Mouse (Mus musculus): ENCODE data around the gene Vps37c. TPM values are rescaled to one million over a fixed set of nuclear protein-coding genes. Genes with fewer than 3 reads are reported as not detected.

Vps37c gene
- polyA plus RNA-seq, 1 experiment from 2014 or later = 29.3 TPM

DNA sequence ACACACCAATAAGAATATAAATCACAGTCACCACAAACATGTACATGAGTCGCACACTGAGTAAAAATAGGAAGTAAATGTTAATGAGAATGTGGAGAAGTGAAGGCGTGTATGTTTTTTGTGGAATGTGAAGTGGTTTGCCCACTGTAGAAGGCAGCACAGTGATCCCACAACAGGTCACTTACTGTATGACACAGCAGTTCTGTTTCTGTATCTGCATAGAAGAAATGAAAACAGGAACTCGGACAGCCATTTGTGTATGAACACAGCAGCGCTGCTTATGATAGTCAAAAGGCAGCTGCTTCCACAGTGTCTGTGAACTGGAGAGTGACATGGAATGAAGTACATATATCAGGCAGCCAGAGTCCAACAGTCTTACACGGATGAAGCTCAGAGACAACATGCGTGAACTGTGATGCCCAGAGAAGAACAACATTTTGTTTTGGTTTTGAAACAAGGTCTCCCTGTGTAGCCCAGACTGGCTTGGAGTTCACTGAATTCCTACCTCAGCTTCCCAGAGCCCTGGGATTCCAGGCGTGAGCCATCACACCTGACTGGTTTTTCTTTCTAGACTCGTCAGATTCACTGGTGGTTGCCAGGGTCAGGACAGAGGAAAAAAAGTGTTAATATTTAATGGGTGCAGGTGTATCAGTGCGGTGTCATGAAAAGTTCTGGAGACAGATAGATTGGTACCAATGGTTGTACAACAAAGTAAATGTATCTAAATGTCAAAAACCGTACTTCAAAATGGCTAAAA, 5.6 kb downstream of the Vps37c start:
- no peak overlapping the region for H3K4me2 ChIP-seq (ENCODE audit: low read depth, low read length)
- H3K27ac ChIP-seq (ENCODE audit: low read length) = no peak overlapping the region
- no peak overlapping the region for H3K9ac ChIP-seq (ENCODE audit: low read length)
- no peaks in the 10 kb centered on the region for H3K9me3 ChIP-seq (replicated peaks; ENCODE audit: control insufficient read depth, low read length)
- H3K36me3 ChIP-seq (ENCODE audit: control insufficient read depth, insufficient read depth) = no peaks in the 10 kb centered on the region
- 78% methylated on average over 10 of the region's 10 CpGs for WGBS
- ATAC-seq (replicated peaks; ENCODE audit: extremely low read depth, insufficient read depth, low FRiP score) = no peak
- H3K4me1 ChIP-seq (ENCODE audit: control insufficient read depth, insufficient read depth, low read length) = peaks cover 56% of the 10 kb centered on the region
- no peak overlapping the region for H3K4me3 ChIP-seq (ENCODE audit: low read length)
- H3K27me3 ChIP-seq (ENCODE audit: control insufficient read depth, insufficient read depth, low read length) = no peaks in the 10 kb centered on the region

DNA sequence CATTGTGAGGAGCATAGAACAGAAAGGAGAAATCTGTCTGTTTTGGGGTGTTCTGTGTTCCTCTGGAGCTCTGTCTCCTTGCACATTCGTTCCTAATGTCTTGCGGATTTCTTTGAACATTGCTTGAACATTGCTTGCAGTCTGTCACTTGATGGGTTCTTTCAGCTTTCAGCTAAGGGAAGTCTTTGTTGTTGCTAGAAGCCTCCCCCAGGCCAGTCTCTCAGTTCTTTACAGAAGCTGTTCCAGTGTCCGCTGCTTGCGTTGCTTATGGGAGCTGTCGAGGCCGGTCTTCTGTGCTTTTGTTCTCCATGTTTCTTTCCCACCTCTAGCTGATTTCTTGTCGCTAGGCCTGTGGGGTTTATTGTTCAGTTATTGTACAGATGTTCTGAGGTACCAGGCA, 7.3 kb downstream of the Vps37c start:
- ATAC-seq (replicated peaks; ENCODE audit: extremely low read depth, insufficient read depth, low FRiP score) = no peak
- WGBS = 52% methylated on average over 7 of the region's 7 CpGs
- Histone ChIP-seq H3K4me3 (ENCODE audit: low read length) (no peak overlapping the region), H3K27ac (ENCODE audit: low read length) (peak overlapping the region; percentile 35; the same call in 1 of the 2 replicates), H3K4me1 (ENCODE audit: control insufficient read depth, insufficient read depth, low read length) (peaks cover 53% of the 10 kb centered on the region), H3K4me2 (ENCODE audit: low read depth, low read length) (peak overlapping the region; percentile 2; the same call in 1 of the 2 replicates), H3K36me3 (ENCODE audit: control insufficient read depth, insufficient read depth) (no peaks in the 10 kb centered on the region), H3K9me3 (replicated peaks; ENCODE audit: control insufficient read depth, low read length) (no peaks in the 10 kb centered on the region), H3K9ac (ENCODE audit: low read length) (0 out of 2 replicates have a peak overlapping the region, but pooled peaks have one; percentile 20), H3K27me3 (ENCODE audit: control insufficient read depth, insufficient read depth, low read length) (no peaks in the 10 kb centered on the region)

DNA sequence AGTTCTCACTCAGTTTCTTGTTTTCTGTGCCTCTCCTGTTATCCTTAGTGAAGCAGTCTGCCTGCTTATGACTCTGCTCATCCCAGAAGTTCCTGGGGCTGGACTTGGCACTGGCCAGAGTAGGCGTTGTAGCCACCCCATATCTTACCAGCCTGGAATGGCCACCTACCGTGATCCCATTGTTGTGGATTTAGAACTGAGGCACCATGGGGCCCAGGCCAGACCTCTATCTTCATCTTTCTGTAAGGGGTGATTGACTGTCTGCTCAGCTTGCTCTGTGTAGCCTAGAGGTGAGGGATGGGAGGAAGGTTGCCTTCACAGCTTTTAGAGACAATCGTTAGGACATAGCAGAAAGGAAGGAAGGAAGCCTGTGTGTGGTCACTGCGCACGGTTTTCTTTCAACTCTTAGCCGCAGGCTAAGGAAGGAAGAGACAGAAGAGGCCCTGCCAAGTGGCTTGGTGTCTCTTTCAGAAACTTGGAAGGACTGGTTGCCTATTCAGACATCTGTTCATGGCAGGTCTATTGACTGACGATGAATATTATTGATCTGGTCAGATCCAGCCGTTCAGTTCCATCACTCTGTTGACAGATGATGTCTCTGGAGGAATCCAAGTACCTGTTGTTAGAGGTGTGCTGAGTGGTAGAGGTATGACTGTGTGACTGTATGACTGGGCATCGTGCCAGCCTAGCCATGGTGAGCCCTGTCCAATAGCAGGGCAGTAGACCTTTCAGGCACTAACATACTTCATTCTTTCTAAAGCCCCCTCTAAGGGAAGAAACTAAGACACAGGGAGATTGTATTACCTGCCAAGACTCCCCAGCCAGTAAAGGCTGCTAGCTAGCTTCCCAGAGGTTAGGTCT, 9.8 kb downstream of the Vps37c start:
- no peak overlapping the region for H3K4me2 ChIP-seq (ENCODE audit: low read depth, low read length)
- H3K27me3 ChIP-seq (ENCODE audit: control insufficient read depth, insufficient read depth, low read length) = no peaks in the 10 kb centered on the region
- H3K4me3 ChIP-seq (ENCODE audit: low read length) = no peak overlapping the region
- H3K4me1 ChIP-seq (ENCODE audit: control insufficient read depth, insufficient read depth, low read length) = peaks cover 58% of the 10 kb centered on the region
- H3K27ac ChIP-seq (ENCODE audit: low read length) = peak overlapping the region; percentile 24
- H3K36me3 ChIP-seq (ENCODE audit: control insufficient read depth, insufficient read depth) = no peaks in the 10 kb centered on the region
- WGBS = 66% methylated on average over 9 of the region's 9 CpGs
- no peak for ATAC-seq (replicated peaks; ENCODE audit: extremely low read depth, insufficient read depth, low FRiP score)
- H3K9ac ChIP-seq (ENCODE audit: low read length) = no peak overlapping the region
- H3K9me3 ChIP-seq (replicated peaks; ENCODE audit: control insufficient read depth, low read length) = no peaks in the 10 kb centered on the region

DNA sequence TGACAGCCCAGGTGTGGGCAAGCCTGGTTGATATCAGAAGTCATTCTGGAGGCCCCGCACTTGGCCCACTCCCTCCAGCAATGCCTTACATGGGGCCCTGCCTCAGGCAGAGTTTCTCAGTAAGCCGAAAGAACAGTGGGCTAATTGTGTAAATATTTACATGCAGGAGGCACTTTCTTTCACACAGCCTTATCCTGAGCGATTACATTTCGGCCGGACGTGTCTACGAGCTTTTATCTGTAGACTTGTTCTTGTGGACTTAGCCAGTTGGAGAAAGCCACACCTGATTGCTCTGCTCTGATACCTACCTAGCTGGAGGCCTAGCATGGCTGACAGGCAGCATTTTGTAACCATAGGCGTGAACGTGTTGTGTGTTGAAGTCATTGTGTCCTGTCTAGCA, 11.3 kb downstream of the Vps37c start:
- peaks cover 58% of the 10 kb centered on the region for H3K4me1 ChIP-seq (ENCODE audit: control insufficient read depth, insufficient read depth, low read length)
- H3K36me3 ChIP-seq (ENCODE audit: control insufficient read depth, insufficient read depth) = no peaks in the 10 kb centered on the region
- no peak overlapping the region for H3K27ac ChIP-seq (ENCODE audit: low read length)
- no peak overlapping the region for H3K4me2 ChIP-seq (ENCODE audit: low read depth, low read length)
- WGBS = 41% methylated on average over 9 of the region's 9 CpGs
- no peak for ATAC-seq (replicated peaks; ENCODE audit: extremely low read depth, insufficient read depth, low FRiP score)
- H3K9ac ChIP-seq (ENCODE audit: low read length) = no peak overlapping the region
- no peaks in the 10 kb centered on the region for H3K27me3 ChIP-seq (ENCODE audit: control insufficient read depth, insufficient read depth, low read length)
- H3K4me3 ChIP-seq (ENCODE audit: low read length) = no peak overlapping the region
- H3K9me3 ChIP-seq (replicated peaks; ENCODE audit: control insufficient read depth, low read length) = no peaks in the 10 kb centered on the region

DNA sequence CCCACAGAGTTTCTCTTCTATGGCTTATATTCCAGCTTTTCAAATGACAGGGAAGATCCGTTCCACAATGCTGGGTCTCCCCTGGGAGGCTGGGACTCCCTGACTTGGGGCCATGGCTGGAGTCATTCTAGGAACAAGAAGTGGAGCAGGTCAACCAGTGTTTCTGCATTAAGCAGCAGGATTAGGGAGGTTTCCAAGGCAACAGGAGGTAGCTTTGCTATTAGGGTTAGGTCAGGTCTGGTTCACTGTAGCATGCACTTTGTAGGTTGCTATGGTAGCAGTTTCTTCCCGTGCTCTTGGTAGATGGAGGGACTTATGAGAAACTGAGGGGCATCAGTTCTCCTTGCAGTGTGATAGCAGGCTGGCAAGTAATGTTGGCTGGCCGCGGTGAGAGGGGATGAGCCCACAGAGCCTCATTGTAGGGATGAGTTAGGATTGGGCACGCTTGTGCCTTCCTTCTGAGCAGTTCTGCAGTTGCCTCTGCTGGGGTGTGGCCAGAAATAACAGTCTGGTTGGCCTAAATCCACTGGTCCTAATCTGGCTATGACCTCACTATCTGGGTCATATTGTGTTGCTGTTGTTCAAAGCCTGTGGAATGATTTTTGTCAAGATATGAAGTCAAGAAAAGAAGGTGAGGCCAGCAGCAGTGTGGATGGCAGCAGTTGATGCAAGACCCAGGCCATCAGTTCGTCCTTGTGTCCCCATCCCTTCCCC, 12.6 kb downstream of the Vps37c start:
- no peaks in the 10 kb centered on the region for H3K27me3 ChIP-seq (ENCODE audit: control insufficient read depth, insufficient read depth, low read length)
- H3K4me1 ChIP-seq (ENCODE audit: control insufficient read depth, insufficient read depth, low read length) = peaks cover 54% of the 10 kb centered on the region
- H3K4me2 ChIP-seq (ENCODE audit: low read depth, low read length) = no peak overlapping the region
- no peaks in the 10 kb centered on the region for H3K36me3 ChIP-seq (ENCODE audit: control insufficient read depth, insufficient read depth)
- no peak overlapping the region for H3K4me3 ChIP-seq (ENCODE audit: low read length)
- no peak overlapping the region for H3K27ac ChIP-seq (ENCODE audit: low read length)
- ATAC-seq (replicated peaks; ENCODE audit: extremely low read depth, insufficient read depth, low FRiP score) = no peak
- no peaks in the 10 kb centered on the region for H3K9me3 ChIP-seq (replicated peaks; ENCODE audit: control insufficient read depth, low read length)
- WGBS = 68% methylated on average over 6 of the region's 6 CpGs
- H3K9ac ChIP-seq (ENCODE audit: low read length) = no peak overlapping the region

DNA sequence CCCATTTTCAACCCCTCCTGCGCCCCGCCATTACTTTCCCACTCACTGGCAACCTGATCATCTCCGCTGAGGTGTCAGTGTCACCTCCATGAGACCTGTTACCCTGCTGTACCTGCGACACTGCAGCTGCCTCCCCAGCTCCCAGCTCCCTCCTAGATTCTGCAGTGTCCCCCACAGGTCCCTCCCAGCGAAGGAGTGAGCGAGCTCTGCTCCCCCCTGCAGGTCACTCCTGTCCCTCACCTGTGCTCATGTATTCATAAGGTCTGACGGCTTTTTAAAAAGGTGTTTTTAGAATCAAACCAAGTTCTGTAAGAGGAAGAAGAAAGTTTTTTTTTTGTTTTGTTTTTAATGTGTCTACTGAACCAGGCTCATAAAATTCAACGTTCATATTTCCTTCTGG, 13.6 kb downstream of the Vps37c start:
- Histone ChIP-seq H3K4me3 (ENCODE audit: low read length) (no peak overlapping the region), H3K4me2 (ENCODE audit: low read depth, low read length) (no peak overlapping the region), H3K27me3 (ENCODE audit: control insufficient read depth, insufficient read depth, low read length) (no peaks in the 10 kb centered on the region), H3K36me3 (ENCODE audit: control insufficient read depth, insufficient read depth) (no peaks in the 10 kb centered on the region), H3K4me1 (ENCODE audit: control insufficient read depth, insufficient read depth, low read length) (peaks cover 55% of the 10 kb centered on the region), H3K9ac (ENCODE audit: low read length) (no peak overlapping the region), H3K9me3 (replicated peaks; ENCODE audit: control insufficient read depth, low read length) (no peaks in the 10 kb centered on the region), H3K27ac (ENCODE audit: low read length) (no peak overlapping the region)
- no peak for ATAC-seq (replicated peaks; ENCODE audit: extremely low read depth, insufficient read depth, low FRiP score)
- 82% methylated on average over 8 of the region's 8 CpGs for WGBS

DNA sequence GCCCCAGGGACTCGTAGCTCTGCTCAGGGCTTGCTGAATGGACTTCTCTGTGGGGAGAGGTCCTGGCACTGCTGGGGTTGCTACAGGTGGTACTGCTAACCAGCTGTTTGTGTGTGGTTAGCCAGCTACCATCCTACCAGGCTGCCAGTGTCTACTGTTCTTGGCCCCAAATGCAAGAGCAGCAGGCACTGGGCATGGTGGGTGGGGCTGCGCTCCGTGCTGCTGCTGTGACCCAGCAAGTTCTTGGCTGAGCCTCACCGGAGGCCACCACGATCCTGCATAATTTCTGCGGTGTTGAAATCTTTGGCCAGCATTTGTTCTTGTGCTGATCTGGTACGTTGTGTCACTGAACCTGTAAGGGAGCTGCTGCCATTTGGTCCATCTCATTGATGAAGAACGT, 14.9 kb downstream of the Vps37c start:
- Histone ChIP-seq H3K9me3 (replicated peaks; ENCODE audit: control insufficient read depth, low read length) (no peaks in the 10 kb centered on the region), H3K27ac (ENCODE audit: low read length) (no peak overlapping the region), H3K27me3 (ENCODE audit: control insufficient read depth, insufficient read depth, low read length) (no peaks in the 10 kb centered on the region), H3K4me1 (ENCODE audit: control insufficient read depth, insufficient read depth, low read length) (peaks cover 42% of the 10 kb centered on the region), H3K9ac (ENCODE audit: low read length) (no peak overlapping the region), H3K36me3 (ENCODE audit: control insufficient read depth, insufficient read depth) (no peaks in the 10 kb centered on the region; the same call in 1 of the 2 replicates), H3K4me2 (ENCODE audit: low read depth, low read length) (no peak overlapping the region), H3K4me3 (ENCODE audit: low read length) (no peak overlapping the region)
- no peak for ATAC-seq (replicated peaks; ENCODE audit: extremely low read depth, insufficient read depth, low FRiP score)
- WGBS = 80% methylated on average over 8 of the region's 8 CpGs

DNA sequence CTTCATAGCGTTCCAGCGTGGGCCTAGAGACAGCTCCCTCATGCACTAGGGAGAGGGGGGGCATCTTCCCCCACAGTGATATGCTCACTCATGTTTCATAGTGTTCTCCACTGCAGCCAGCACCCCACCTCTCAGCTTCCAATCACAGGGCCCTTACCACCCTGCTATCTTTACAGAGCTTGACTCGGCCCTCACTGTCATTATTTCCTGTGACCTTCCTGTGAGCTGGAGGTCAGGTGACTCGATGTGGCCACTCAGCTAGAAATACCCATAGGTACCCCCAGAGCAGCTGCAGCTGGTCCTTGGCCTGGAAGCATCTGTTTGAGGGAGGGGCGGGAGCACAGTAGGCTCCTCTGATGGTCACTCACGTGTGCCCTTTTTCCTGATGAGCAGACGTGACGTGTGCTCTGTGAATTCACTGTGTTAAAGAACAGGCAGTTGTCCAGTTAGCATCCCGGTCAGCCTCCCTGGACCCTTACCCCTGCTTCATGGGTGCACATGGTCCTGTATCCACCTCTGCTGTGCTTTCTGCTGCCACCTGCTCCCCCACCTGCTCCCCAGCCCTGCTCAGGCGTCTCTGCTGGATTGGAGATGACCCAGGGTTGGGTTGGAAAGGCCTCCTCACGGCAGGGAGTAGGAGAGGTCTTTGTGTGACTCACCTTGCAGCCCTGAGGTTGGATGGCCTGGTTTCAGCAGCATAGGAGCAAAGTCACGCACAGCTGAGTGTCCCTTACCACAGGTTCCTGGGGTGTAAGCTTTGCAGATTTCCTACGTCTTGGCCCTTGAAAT, 18.7 kb downstream of the Vps37c start:
- no peak overlapping the region for H3K9ac ChIP-seq (ENCODE audit: low read length)
- no peak overlapping the region for H3K4me2 ChIP-seq (ENCODE audit: low read depth, low read length)
- ATAC-seq (replicated peaks; ENCODE audit: extremely low read depth, insufficient read depth, low FRiP score) = no peak
- H3K36me3 ChIP-seq (ENCODE audit: control insufficient read depth, insufficient read depth) = peaks cover 17% of the 10 kb centered on the region
- no peak overlapping the region for H3K27ac ChIP-seq (ENCODE audit: low read length)
- 68% methylated on average over 13 of the region's 13 CpGs for WGBS
- H3K4me3 ChIP-seq (ENCODE audit: low read length) = no peak overlapping the region
- no peaks in the 10 kb centered on the region for H3K9me3 ChIP-seq (replicated peaks; ENCODE audit: control insufficient read depth, low read length)
- H3K27me3 ChIP-seq (ENCODE audit: control insufficient read depth, insufficient read depth, low read length) = no peaks in the 10 kb centered on the region
- peaks cover 35% of the 10 kb centered on the region for H3K4me1 ChIP-seq (ENCODE audit: control insufficient read depth, insufficient read depth, low read length)

Data from heart, embryonic 16.5 days (tissue).